Mouse (Mus musculus): ENCODE measurements around the gene Map2k4. TPM values are rescaled to one million over a fixed set of nuclear protein-coding genes. Genes with fewer than 3 reads are reported as not detected.

The Map2k4 gene
- 21.5 and 24.2 TPM in 2 replicates for polyA plus RNA-seq (2012; ENCODE audit: low replicate concordance)

DNA sequence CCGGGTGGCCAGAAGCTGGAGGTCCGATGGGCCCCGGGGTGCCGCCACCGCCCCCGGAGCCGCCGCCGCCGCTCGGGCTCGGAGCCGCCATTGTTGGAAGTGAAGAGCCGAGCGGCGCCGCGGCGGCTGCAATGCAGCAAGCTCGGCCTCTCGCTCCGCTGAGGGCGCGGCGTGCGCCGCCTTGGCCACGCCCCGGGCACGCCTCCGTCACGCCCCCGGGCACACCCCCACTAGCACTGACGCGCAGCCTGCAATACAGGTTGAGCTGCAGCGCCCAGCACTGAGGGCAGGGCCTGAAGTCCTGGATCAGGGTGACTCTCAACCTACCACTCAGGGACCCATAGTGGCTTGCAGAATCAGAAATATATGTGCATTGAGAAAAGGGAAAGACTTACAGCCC, at the start of gene Map2k4:
Gene Map2k4, minus strand, starts transcription at position 144 of the 400 bp plus-strand sequence.

DNA sequence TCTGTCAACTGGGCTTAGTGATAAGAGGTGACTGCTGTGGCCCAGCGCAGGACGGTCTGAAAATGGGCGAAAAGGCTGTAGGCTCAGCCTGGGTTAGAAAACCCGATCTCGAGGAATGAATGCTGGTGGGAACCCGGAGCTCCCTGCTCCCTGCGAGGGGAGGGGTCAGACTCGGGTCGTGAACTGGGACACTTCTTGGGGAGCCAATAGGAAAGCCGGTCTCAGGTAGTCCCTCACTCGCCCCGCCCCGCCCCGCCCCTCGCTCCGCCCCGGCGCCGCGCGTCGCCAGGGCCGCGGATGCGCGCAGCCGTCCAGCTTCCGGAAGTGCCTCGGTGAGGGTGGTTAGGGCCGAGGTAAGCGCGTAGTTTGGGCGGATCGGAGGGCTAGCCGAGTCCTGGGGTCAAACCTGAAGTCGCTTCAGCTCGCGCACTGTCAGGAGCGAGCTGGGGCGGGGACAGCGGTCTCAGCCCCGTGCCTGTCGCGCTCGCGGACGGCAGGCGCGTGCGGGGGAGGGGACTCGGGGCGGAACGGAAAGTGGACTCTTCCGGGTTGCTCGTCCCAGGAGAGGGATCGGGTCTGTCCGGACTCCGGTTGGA, 18.9 kb upstream of the Map2k4 start, which contains the start of gene Zkscan6:
Gene Zkscan6, plus strand, starts transcription at position 267 of the 596 bp plus-strand sequence.

Other genes starting within 250 kb of the Map2k4 start
- 0.96 and 3.7 TPM in 2 replicates for gene Zkscan6, start 18.9 kb upstream of the Map2k4 start, polyA plus RNA-seq (2012; ENCODE audit: low replicate concordance)

Measured in hematopoietic multipotent progenitor cell, adult 10-12 weeks (in vitro differentiated cells).